Mouse (Mus musculus): Measurements from ENCODE around the gene Klhl1. TPM values are rescaled to one million over a fixed set of nuclear protein-coding genes. Genes with fewer than 3 reads are reported as not detected.
"Not testable (repeated sequence)": the region's sequence is repeated elsewhere in the genome, so short reads cannot be mapped to it uniquely, and the experiment has no call there.

Klhl1 gene
- polyA plus RNA-seq, 1 experiment from 2014 or later, result not detected

GRCm38 (mm10) chr14:96392032-96392737, 126.7 kb downstream of the Klhl1 start:
- H3K27ac ChIP-seq (ENCODE audit: low read length), result no peak overlapping the region
- no peaks in the 10 kb centered on the region for H3K4me1 ChIP-seq (ENCODE audit: control insufficient read depth, insufficient read depth, low read length)
- H3K9me3 ChIP-seq (replicated peaks; ENCODE audit: control insufficient read depth, low read length), result no peaks in the 10 kb centered on the region
- no peaks in the 10 kb centered on the region for H3K27me3 ChIP-seq (ENCODE audit: control insufficient read depth, insufficient read depth, low read length)
- H3K4me2 ChIP-seq (ENCODE audit: low read depth, low read length), result no peak overlapping the region
- ATAC-seq (replicated peaks; ENCODE audit: extremely low read depth, insufficient read depth, low FRiP score), result no peak
- H3K4me3 ChIP-seq (ENCODE audit: low read length), result no peak overlapping the region
- no peaks in the 10 kb centered on the region for H3K36me3 ChIP-seq (ENCODE audit: control insufficient read depth, insufficient read depth)
- H3K9ac ChIP-seq (ENCODE audit: low read length), result no peak overlapping the region

DNA sequence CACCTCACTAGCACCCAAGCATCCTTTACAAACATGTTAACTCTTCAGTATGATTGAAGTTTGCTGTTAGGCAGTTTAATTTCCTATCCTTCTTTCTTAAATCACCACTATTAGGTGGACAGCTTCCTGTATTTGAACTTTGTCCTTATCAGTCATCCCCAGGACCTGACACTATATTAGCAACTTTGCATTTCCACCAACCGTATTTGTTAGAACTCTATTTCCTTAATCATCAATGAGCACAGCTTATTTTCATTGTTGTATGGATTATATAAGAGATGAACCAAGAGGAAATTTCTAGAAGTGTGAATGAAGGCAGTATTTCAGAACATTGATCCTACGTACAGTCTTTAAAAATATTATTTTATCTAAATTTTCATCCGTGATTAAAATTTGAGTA, 156.2 kb downstream of the Klhl1 start:
- 81% methylated on average over 3 of the region's 3 CpGs for WGBS
- no peak for ATAC-seq (replicated peaks; ENCODE audit: extremely low read depth, insufficient read depth, low FRiP score)
- no peaks in the 10 kb centered on the region for H3K4me1 ChIP-seq (ENCODE audit: control insufficient read depth, insufficient read depth, low read length)
- H3K4me3 ChIP-seq (ENCODE audit: low read length), result no peak overlapping the region
- no peak overlapping the region for H3K27ac ChIP-seq (ENCODE audit: low read length)
- no peaks in the 10 kb centered on the region for H3K9me3 ChIP-seq (replicated peaks; ENCODE audit: control insufficient read depth, low read length)
- H3K4me2 ChIP-seq (ENCODE audit: low read depth, low read length), result no peak overlapping the region
- no peak overlapping the region for H3K9ac ChIP-seq (ENCODE audit: low read length)
- H3K36me3 ChIP-seq (ENCODE audit: control insufficient read depth, insufficient read depth), result no peaks in the 10 kb centered on the region
- H3K27me3 ChIP-seq (ENCODE audit: control insufficient read depth, insufficient read depth, low read length), result no peaks in the 10 kb centered on the region

DNA sequence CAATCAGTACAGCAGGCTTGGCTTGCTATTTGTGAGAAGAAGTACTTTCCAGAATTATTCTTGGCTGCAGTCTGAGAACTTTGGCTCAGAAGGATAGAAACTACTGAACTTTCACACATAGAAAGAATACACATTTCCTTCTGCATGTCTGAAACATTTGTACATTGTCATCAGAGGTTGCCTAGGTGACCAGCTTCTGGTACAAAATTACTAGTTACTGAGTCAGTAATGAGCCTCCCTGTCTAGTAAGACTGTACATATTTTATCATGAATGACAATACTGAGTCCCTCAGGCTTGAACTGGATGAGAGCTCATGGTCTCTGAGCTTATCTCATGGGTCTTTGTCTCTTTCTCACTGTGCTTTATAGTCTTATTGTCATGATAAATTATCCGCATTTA, 170.7 kb downstream of the Klhl1 start:
- Histone ChIP-seq H3K36me3 (ENCODE audit: control insufficient read depth, insufficient read depth) (no peaks in the 10 kb centered on the region), H3K27me3 (ENCODE audit: control insufficient read depth, insufficient read depth, low read length) (no peaks in the 10 kb centered on the region), H3K4me1 (ENCODE audit: control insufficient read depth, insufficient read depth, low read length) (no peaks in the 10 kb centered on the region), H3K9me3 (replicated peaks; ENCODE audit: control insufficient read depth, low read length) (no peaks in the 10 kb centered on the region), H3K4me2 (ENCODE audit: low read depth, low read length) (no peak overlapping the region), H3K9ac (ENCODE audit: low read length) (no peak overlapping the region), H3K27ac (ENCODE audit: low read length) (no peak overlapping the region), H3K4me3 (ENCODE audit: low read length) (no peak overlapping the region)
- ATAC-seq (replicated peaks; ENCODE audit: extremely low read depth, insufficient read depth, low FRiP score), result no peak
- 81% methylated on average over 1 of the region's 1 CpGs for WGBS

- no peak for ATAC-seq (replicated peaks; ENCODE audit: extremely low read depth, insufficient read depth, low FRiP score)
- Histone ChIP-seq H3K9ac (ENCODE audit: low read length) (no peak overlapping the region), H3K4me1 (ENCODE audit: control insufficient read depth, insufficient read depth, low read length) (no peaks in the 10 kb centered on the region), H3K9me3 (replicated peaks; ENCODE audit: control insufficient read depth, low read length) (no peaks in the 10 kb centered on the region), H3K4me2 (ENCODE audit: low read depth, low read length) (no peak overlapping the region), H3K36me3 (ENCODE audit: control insufficient read depth, insufficient read depth) (no peaks in the 10 kb centered on the region), H3K27ac (ENCODE audit: low read length) (no peak overlapping the region), H3K4me3 (ENCODE audit: low read length) (no peak overlapping the region), H3K27me3 (ENCODE audit: control insufficient read depth, insufficient read depth, low read length) (no peaks in the 10 kb centered on the region)
- WGBS, result 46% methylated on average over 4 of the region's 4 CpGs
Measured at GRCm38 (mm10) chr14:96331069-96331468, 187.8 kb downstream of the Klhl1 start.

DNA sequence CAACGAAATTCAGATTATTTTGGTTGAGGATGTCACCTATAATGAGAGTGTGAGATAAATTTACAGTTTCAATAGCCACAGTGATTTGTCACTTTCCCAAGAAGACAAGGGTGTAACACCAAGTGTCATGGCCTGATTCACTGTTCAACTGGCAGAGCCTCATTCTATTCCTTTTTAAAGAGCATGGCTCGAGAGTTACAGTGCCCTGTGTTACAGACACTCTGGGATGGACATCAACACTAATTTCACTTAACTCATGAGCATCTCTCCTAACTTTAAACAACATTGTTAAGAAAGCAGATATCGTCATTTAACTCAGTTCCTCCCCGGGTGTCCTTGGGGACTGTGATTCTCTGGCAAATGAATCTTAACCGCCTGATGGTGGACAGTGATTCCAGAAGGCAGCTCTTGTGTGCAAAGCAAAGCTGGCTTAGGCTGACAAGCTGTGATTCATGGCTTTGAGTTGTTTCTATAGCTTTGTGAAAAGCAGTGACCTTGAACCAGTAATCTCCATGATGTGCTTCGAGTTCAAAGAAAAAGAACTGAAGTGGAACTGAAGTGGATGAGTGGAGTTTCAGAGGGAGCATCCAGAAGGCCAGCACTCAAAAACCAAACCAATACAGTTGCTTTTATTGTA, 301.0 kb downstream of the Klhl1 start:
- Histone ChIP-seq H3K36me3 (ENCODE audit: control insufficient read depth, insufficient read depth) (no peaks in the 10 kb centered on the region), H3K4me3 (ENCODE audit: low read length) (no peak overlapping the region), H3K9me3 (replicated peaks; ENCODE audit: control insufficient read depth, low read length) (no peaks in the 10 kb centered on the region), H3K27ac (ENCODE audit: low read length) (no peak overlapping the region), H3K4me1 (ENCODE audit: control insufficient read depth, insufficient read depth, low read length) (no peaks in the 10 kb centered on the region), H3K27me3 (ENCODE audit: control insufficient read depth, insufficient read depth, low read length) (no peaks in the 10 kb centered on the region), H3K9ac (ENCODE audit: low read length) (no peak overlapping the region), H3K4me2 (ENCODE audit: low read depth, low read length) (no peak overlapping the region)
- no peak for ATAC-seq (replicated peaks; ENCODE audit: extremely low read depth, insufficient read depth, low FRiP score)
- WGBS, result 64% methylated on average over 6 of the region's 6 CpGs

DNA sequence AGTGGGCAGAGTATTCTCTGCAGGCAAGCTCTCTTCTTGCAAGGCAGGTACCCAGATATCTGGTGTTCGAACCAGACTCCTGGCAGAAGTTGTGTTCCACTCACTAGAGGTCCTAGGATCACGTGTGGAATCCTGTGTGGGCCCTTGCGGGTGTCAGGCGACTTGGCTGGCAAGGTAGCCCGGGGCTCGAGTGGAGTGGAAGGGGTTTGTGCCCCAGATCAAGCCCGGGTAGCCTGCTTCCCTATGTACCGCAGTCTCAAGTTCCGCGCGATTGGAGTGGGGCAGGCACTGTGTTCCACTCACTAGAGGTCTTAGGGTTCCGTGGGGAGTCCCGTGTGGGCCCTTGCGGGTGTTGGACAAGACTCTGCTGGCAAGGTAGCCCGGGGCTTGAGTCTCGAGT, 324.1 kb downstream of the Klhl1 start:
- H3K27me3 ChIP-seq (ENCODE audit: control insufficient read depth, insufficient read depth, low read length); ATAC-seq (replicated peaks; ENCODE audit: extremely low read depth, insufficient read depth, low FRiP score); H3K9me3 ChIP-seq (replicated peaks; ENCODE audit: control insufficient read depth, low read length); H3K9ac ChIP-seq (ENCODE audit: low read length); H3K4me1 ChIP-seq (ENCODE audit: control insufficient read depth, insufficient read depth, low read length); H3K4me3 ChIP-seq (ENCODE audit: low read length); H3K4me2 ChIP-seq (ENCODE audit: low read depth, low read length); H3K27ac ChIP-seq (ENCODE audit: low read length); H3K36me3 ChIP-seq (ENCODE audit: control insufficient read depth, insufficient read depth): not testable (repeated sequence)
- WGBS, result 81% methylated on average over 14 of the region's 16 CpGs

DNA sequence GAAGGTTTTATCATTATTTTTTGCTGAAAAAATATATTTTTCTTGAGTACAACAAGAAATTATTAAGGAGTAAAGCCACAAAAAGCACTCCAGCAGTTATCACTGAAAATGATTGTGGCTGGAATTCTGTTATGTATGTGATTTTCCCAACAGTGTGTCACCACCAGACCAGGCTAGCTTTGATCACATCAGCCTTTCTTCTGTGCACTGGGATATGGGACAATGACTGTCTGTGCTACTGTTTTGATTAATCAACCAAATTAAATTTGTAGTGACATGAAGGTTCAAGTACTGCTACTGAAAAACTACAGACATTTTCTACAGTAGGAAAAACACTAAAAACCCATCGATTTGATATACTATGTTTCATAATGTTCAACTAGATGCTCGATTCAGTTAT, 344.4 kb downstream of the Klhl1 start:
- Histone ChIP-seq H3K4me3 (ENCODE audit: low read length) (no peak overlapping the region), H3K9ac (ENCODE audit: low read length) (no peak overlapping the region), H3K27ac (ENCODE audit: low read length) (no peak overlapping the region), H3K27me3 (ENCODE audit: control insufficient read depth, insufficient read depth, low read length) (no peaks in the 10 kb centered on the region), H3K4me1 (ENCODE audit: control insufficient read depth, insufficient read depth, low read length) (no peaks in the 10 kb centered on the region), H3K9me3 (replicated peaks; ENCODE audit: control insufficient read depth, low read length) (no peaks in the 10 kb centered on the region), H3K4me2 (ENCODE audit: low read depth, low read length) (no peak overlapping the region), H3K36me3 (ENCODE audit: control insufficient read depth, insufficient read depth) (no peaks in the 10 kb centered on the region)
- 55% methylated on average over 2 of the region's 2 CpGs for WGBS
- ATAC-seq (replicated peaks; ENCODE audit: extremely low read depth, insufficient read depth, low FRiP score), result no peak

GRCm38 (mm10) chr14:96143137-96143536, 375.8 kb downstream of the Klhl1 start:
- Histone ChIP-seq H3K4me1 (ENCODE audit: control insufficient read depth, insufficient read depth, low read length) (no peaks in the 10 kb centered on the region), H3K27ac (ENCODE audit: low read length) (no peak overlapping the region), H3K9ac (ENCODE audit: low read length) (no peak overlapping the region), H3K27me3 (ENCODE audit: control insufficient read depth, insufficient read depth, low read length) (no peaks in the 10 kb centered on the region), H3K36me3 (ENCODE audit: control insufficient read depth, insufficient read depth) (no peaks in the 10 kb centered on the region), H3K9me3 (replicated peaks; ENCODE audit: control insufficient read depth, low read length) (no peaks in the 10 kb centered on the region), H3K4me2 (ENCODE audit: low read depth, low read length) (no peak overlapping the region), H3K4me3 (ENCODE audit: low read length) (no peak overlapping the region)
- WGBS, result 66% methylated on average over 9 of the region's 9 CpGs
- no peak for ATAC-seq (replicated peaks; ENCODE audit: extremely low read depth, insufficient read depth, low FRiP score)

DNA sequence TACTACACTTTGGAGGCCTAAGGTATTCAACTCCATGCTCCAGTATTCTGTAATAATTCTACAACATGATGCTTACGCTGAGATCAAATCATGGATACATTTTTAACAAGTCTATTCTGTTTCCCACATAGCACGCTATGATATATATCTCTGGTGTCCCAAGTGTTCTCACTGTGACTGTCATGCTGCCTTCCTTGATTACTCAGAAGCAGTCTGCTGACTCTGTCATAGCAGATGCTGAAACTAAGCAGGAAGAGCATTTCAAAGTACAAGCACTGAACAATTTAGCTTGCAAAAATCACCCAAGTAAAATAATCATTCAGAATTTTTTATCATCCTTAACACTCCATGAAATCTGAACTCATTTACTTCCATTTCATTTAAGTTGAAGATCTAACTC, 378.7 kb downstream of the Klhl1 start:
- ATAC-seq (replicated peaks; ENCODE audit: extremely low read depth, insufficient read depth, low FRiP score), result no peak
- no peaks in the 10 kb centered on the region for H3K36me3 ChIP-seq (ENCODE audit: control insufficient read depth, insufficient read depth)
- H3K4me2 ChIP-seq (ENCODE audit: low read depth, low read length), result no peak overlapping the region
- no peak overlapping the region for H3K9ac ChIP-seq (ENCODE audit: low read length)
- no peak overlapping the region for H3K27ac ChIP-seq (ENCODE audit: low read length)
- no peaks in the 10 kb centered on the region for H3K4me1 ChIP-seq (ENCODE audit: control insufficient read depth, insufficient read depth, low read length)
- no peaks in the 10 kb centered on the region for H3K27me3 ChIP-seq (ENCODE audit: control insufficient read depth, insufficient read depth, low read length)
- H3K4me3 ChIP-seq (ENCODE audit: low read length), result no peak overlapping the region
- no peaks in the 10 kb centered on the region for H3K9me3 ChIP-seq (replicated peaks; ENCODE audit: control insufficient read depth, low read length)
- 75% methylated on average over 2 of the region's 2 CpGs for WGBS
